Mouse (Mus musculus): ENCODE results near the gene Cep131.

Gene Cep131

GRCm38 (mm10) chr11:120086702-120087152 lies at the start of gene Cep131:
TSS of gene Cep131 (minus strand) at chr11:120086827.
- peak; percentile 95 for DNase-seq (ENCODE audit: low read depth, low spot score)

- no peak for DNase-seq (ENCODE audit: low read depth, low spot score)
Measured at GRCm38 (mm10) chr11:120136195-120136594, 49.6 kb upstream of the Cep131 start.

GRCm38 (mm10) chr11:120134847-120135530 lies 48.4 kb upstream of the Cep131 start:
- DNase-seq (ENCODE audit: low read depth, low spot score): no peak

- no peak for DNase-seq (ENCODE audit: low read depth, low spot score)
Measured at GRCm38 (mm10) chr11:120134148-120134547, 47.5 kb upstream of the Cep131 start.

- DNase-seq (ENCODE audit: low read depth, low spot score): no peak
Measured at GRCm38 (mm10) chr11:120129281-120129680, 42.7 kb upstream of the Cep131 start.

GRCm38 (mm10) chr11:120126845-120127244 lies 40.2 kb upstream of the Cep131 start:
- DNase-seq (ENCODE audit: low read depth, low spot score): no peak

- no peak for DNase-seq (ENCODE audit: low read depth, low spot score)
Measured at GRCm38 (mm10) chr11:120122126-120122525, 35.5 kb upstream of the Cep131 start.

- no peak for DNase-seq (ENCODE audit: low read depth, low spot score)
Measured at GRCm38 (mm10) chr11:120120642-120121420, 34.2 kb upstream of the Cep131 start.

- DNase-seq (ENCODE audit: low read depth, low spot score): no peak
Measured at GRCm38 (mm10) chr11:120119936-120120541, 33.4 kb upstream of the Cep131 start.

- no peak for DNase-seq (ENCODE audit: low read depth, low spot score)
Measured at GRCm38 (mm10) chr11:120119108-120119507, 32.5 kb upstream of the Cep131 start.

- DNase-seq (ENCODE audit: low read depth, low spot score): no peak
Measured at GRCm38 (mm10) chr11:120117626-120118025, 31.0 kb upstream of the Cep131 start.

- DNase-seq (ENCODE audit: low read depth, low spot score): no peak
Measured at GRCm38 (mm10) chr11:120114488-120115215, 28.0 kb upstream of the Cep131 start.

GRCm38 (mm10) chr11:120112136-120112535 lies 25.5 kb upstream of the Cep131 start:
- DNase-seq (ENCODE audit: low read depth, low spot score): no peak

- DNase-seq (ENCODE audit: low read depth, low spot score): no peak
Measured at GRCm38 (mm10) chr11:120111033-120111432, 24.4 kb upstream of the Cep131 start.

GRCm38 (mm10) chr11:120110554-120110953 lies 23.9 kb upstream of the Cep131 start:
- no peak for DNase-seq (ENCODE audit: low read depth, low spot score)

GRCm38 (mm10) chr11:120109558-120110210 lies 23.1 kb upstream of the Cep131 start:
- no peak for DNase-seq (ENCODE audit: low read depth, low spot score)

- no peak for DNase-seq (ENCODE audit: low read depth, low spot score)
Measured at GRCm38 (mm10) chr11:120107796-120108195, 21.2 kb upstream of the Cep131 start.

GRCm38 (mm10) chr11:120107026-120107425 lies 20.4 kb upstream of the Cep131 start:
- no peak for DNase-seq (ENCODE audit: low read depth, low spot score)

GRCm38 (mm10) chr11:120103431-120103997 lies 16.9 kb upstream of the Cep131 start:
- DNase-seq (ENCODE audit: low read depth, low spot score): no peak

GRCm38 (mm10) chr11:120101036-120101435 lies 14.4 kb upstream of the Cep131 start:
- peak; percentile 86 for DNase-seq (ENCODE audit: low read depth, low spot score)

Data from WW6 (cell line).